Mouse (Mus musculus) olfactory bulb, adult 2 months (tissue): Measurements from ENCODE around the gene Shank2.

Source experiments
- CTCF ChIP-seq: fragments of 200-500 bp; IDR thresholded peaks from 2 replicates; pipeline ENCODE4 v1.5.1; 2012; ENCODE audit warnings: low read depth, mild to moderate bottlenecking, low read length, moderate library complexity; ENCODE audit not compliant: insufficient read depth
- POLR2A ChIP-seq: fragments of 200-500 bp; IDR thresholded peaks from 2 replicates; pipeline ENCODE4 v1.6.1; 2012; ENCODE audit warnings: mild to moderate bottlenecking, low read depth, low read length, moderate library complexity; ENCODE audit not compliant: insufficient read depth

- TF ChIP-seq CTCF (no peak), POLR2A (no peak)
Measured at GRCm38 (mm10) chr7:144079861-144080260, 78.1 kb downstream of the Shank2 start.
